Mouse (Mus musculus) limb, embryonic 15.5 days (tissue): Measurements from ENCODE around the gene Gnaz. TPM values are rescaled to one million over a fixed set of nuclear protein-coding genes. Genes with fewer than 3 reads are reported as not detected.

Source experiments
- ATAC-seq: fragments of 200-750 bp; cut with Nextera tagmentation; 2 replicates; pipeline ENCODE4 v1.8.0; 2017; ENCODE audit warnings: low read depth, moderate TSS enrichment; ENCODE audit not compliant: insufficient number of reproducible peaks, low FRiP score, low TSS enrichment
- H3K27ac ChIP-seq: fragments of 300-500 bp; sonication (generic); 2 replicates; pipeline ENCODE4 v1.5.1; 2015; ENCODE audit warnings: moderate library complexity, mild to moderate bottlenecking, inconsistent platforms
- H3K27me3 ChIP-seq: fragments of 300-500 bp; sonication (generic); 2 replicates; pipeline ENCODE4 v1.6.1; 2015; ENCODE audit warnings: inconsistent platforms
- H3K36me3 ChIP-seq: fragments of 300-500 bp; sonication (generic); 2 replicates; pipeline ENCODE4 v1.6.1; 2015; ENCODE audit warnings: inconsistent platforms
- H3K4me1 ChIP-seq: fragments of 300-500 bp; sonication (generic); 2 replicates; pipeline ENCODE4 v1.6.1; 2015; ENCODE audit warnings: inconsistent platforms
- H3K4me2 ChIP-seq: fragments of 300-500 bp; sonication (generic); 2 replicates; pipeline ENCODE4 v1.6.1; 2015; ENCODE audit warnings: mild to moderate bottlenecking, inconsistent platforms
- H3K4me3 ChIP-seq: fragments of 300-500 bp; sonication (generic); 2 replicates; pipeline ENCODE4 v1.5.1; 2015; ENCODE audit warnings: mild to moderate bottlenecking, inconsistent platforms
- H3K9ac ChIP-seq: fragments of 300-500 bp; sonication (generic); 2 replicates; pipeline ENCODE4 v1.6.1; 2015; ENCODE audit warnings: inconsistent platforms
- H3K9me3 ChIP-seq: fragments of 300-500 bp; sonication (generic); 2 replicates; pipeline ENCODE4 v1.6.1; 2016; ENCODE audit warnings: inconsistent platforms
- WGBS: fragments of 180-500 bp; shearing (Covaris S2); methylation state at CpG from one replicate; pipeline ENCODE4 v1.1.7; 2015; 5-methylcytosine and 5-hydroxymethylcytosine counted together
- polyA plus RNA-seq: library from polyadenylated mRNA; unstranded; fragments of >200 nt; fragmentation: Nextera tagmentation; extraction: Ambion mirVana; gene quantifications from 2 replicates; pipeline ENCODE4 v1.2.1, GENCODE M21; 2015

The Gnaz gene
- polyA plus RNA-seq = 3.3 and 3.6 TPM in 2 replicates

GRCm38 (mm10) chr10:74966850-74967451 lies at the start of gene Gnaz:
Gnaz (plus strand) TSS chr10:74967177.
- peaks cover 13% of the 10 kb centered on the region for H3K4me1 ChIP-seq
- H3K27ac ChIP-seq = no peak within 1 kb of the TSS
- H3K9me3 ChIP-seq = no peaks in the 10 kb centered on the region
- H3K4me3 ChIP-seq = peak within 1 kb of the TSS; percentile 70
- peak; percentile 95 for ATAC-seq
- peak within 1 kb of the TSS; percentile 97 for H3K4me2 ChIP-seq
- peaks cover 22% of the 10 kb centered on the region for H3K27me3 ChIP-seq
- whole genome bisulfite sequencing = under 1% methylated on average over 78 of the region's 83 CpGs
- H3K9ac ChIP-seq = peak within 1 kb of the TSS; percentile 43
- H3K36me3 ChIP-seq = no peaks in the 10 kb centered on the region

- Histone ChIP-seq H3K27ac (no peak overlapping the region), H3K36me3 (no peaks in the 10 kb centered on the region), H3K27me3 (no peaks in the 10 kb centered on the region), H3K9me3 (no peaks in the 10 kb centered on the region), H3K4me3 (no peak overlapping the region), H3K9ac (no peak overlapping the region), H3K4me2 (no peak overlapping the region), H3K4me1 (peaks cover 4% of the 10 kb centered on the region; the same call in 1 of the 2 replicates)
- WGBS = 35% methylated on average over 5 of the region's 5 CpGs
- no peak for ATAC-seq
These were observed 47.7 kb upstream of the Gnaz start for GRCm38 (mm10) chr10:74919277-74919676.

DNA sequence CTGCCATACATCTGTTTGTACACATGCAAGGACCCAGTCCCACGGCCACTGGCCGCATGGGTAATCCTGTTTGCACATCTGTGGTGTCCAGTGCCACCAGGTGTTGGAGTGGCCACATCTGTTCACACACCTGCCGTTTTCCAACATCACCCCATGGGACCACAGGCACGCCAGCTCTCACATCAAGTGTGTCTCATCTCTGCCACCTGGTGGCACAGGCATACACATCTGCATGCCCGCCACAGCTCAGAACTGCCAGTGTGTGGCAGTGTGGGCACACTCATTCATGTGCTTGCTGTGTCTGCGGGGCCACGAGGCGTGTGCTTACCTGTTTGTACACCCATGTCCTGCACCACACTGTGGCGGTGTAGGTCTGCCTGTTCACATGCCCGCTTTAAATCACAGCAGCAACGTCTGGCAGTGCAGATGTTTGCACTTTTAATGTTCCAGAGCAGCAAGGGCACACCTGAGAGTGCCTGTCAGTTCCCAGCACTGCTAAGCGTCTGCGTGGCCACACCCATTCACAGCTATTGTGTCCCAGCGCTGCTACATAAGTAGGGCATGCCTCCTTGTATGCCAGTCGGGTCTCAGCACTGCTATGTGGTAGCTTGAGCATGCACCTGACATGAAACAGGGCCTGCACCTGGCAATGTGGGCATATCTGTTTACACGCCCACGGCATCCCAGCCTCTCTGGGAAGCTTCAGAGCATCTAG lies 46.0 kb upstream of the Gnaz start:
- H3K27me3 ChIP-seq = no peaks in the 10 kb centered on the region
- no peak for ATAC-seq
- peaks cover 10% of the 10 kb centered on the region for H3K4me1 ChIP-seq
- H3K9ac ChIP-seq = no peak overlapping the region
- H3K36me3 ChIP-seq = no peaks in the 10 kb centered on the region
- WGBS = 39% methylated on average over 17 of the region's 17 CpGs
- H3K9me3 ChIP-seq = no peaks in the 10 kb centered on the region
- no peak overlapping the region for H3K27ac ChIP-seq
- H3K4me3 ChIP-seq = no peak overlapping the region
- no peak overlapping the region for H3K4me2 ChIP-seq

DNA sequence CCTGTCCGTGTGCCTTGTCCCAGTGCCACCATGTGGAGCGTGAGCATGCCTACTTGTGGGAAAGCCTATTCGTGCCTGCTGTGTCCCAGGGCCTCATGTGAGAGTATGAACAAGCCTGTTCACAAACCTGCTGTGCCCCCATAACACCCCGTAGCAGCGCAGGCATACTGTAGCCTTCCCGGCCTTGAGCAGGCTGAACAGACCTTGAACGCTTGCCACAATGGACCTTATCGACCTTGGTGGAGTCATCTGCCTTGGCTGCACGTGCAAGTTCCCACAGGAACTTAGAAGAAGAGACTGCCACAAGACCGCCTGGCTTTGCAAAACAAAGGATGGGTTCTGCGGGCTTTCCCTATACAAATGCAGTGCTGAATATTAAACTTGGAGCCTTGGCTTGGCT lies 45.4 kb upstream of the Gnaz start:
- Histone ChIP-seq H3K9ac (no peak overlapping the region), H3K36me3 (no peaks in the 10 kb centered on the region), H3K4me2 (no peak overlapping the region), H3K27ac (no peak overlapping the region), H3K4me1 (peaks cover 10% of the 10 kb centered on the region), H3K4me3 (no peak overlapping the region), H3K27me3 (no peaks in the 10 kb centered on the region), H3K9me3 (no peaks in the 10 kb centered on the region)
- 88% methylated on average over 11 of the region's 11 CpGs for WGBS
- ATAC-seq = no peak

DNA sequence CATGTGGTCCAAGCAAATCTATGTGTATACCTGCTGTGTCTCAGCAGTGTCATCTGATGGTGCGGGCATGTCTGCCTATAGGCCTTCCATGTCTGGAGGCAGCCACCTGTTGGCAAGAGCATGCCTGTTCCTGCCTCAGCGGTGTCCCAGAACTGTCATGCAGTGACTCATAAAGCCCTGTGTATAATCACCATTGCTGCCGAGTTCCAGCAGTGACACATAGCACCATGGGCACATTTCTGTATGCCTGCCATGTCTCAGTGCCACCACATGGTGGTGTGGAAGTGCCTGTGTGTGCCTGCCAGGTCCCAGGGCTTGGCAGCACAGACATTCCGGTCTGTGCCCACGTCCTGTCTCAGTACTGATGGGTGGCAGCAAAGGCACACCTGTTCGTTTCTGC lies 44.2 kb upstream of the Gnaz start:
- H3K4me1 ChIP-seq = peaks cover 10% of the 10 kb centered on the region
- WGBS = 52% methylated on average over 6 of the region's 6 CpGs
- H3K4me2 ChIP-seq = no peak overlapping the region
- no peaks in the 10 kb centered on the region for H3K27me3 ChIP-seq
- no peaks in the 10 kb centered on the region for H3K36me3 ChIP-seq
- no peak overlapping the region for H3K4me3 ChIP-seq
- H3K27ac ChIP-seq = no peak overlapping the region
- no peak for ATAC-seq
- H3K9me3 ChIP-seq = no peaks in the 10 kb centered on the region
- H3K9ac ChIP-seq = no peak overlapping the region

DNA sequence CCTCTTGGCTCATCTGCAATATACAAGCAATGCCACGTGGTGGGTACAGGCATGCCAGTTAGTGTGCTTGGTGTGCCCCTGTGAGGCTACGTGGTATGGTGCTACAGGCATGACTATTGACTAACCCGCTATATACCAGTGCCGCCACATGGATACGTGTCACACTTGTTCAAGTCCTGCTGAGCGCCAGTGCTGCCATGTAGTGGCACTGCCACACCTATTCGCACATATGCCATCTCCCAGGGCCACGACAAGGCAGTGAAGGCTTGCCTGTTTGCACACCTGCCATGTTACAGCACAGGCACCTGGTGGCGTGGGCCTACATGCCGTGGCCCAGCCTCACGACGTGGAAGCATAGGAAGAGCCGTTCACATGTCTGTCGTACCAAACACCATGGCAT lies 42.7 kb upstream of the Gnaz start:
- no peak for ATAC-seq
- Histone ChIP-seq H3K9ac (no peak overlapping the region), H3K27ac (no peak overlapping the region), H3K4me3 (no peak overlapping the region), H3K4me1 (peaks cover 10% of the 10 kb centered on the region), H3K27me3 (no peaks in the 10 kb centered on the region), H3K9me3 (no peaks in the 10 kb centered on the region), H3K36me3 (no peaks in the 10 kb centered on the region), H3K4me2 (no peak overlapping the region)
- WGBS = 90% methylated on average over 14 of the region's 14 CpGs

DNA sequence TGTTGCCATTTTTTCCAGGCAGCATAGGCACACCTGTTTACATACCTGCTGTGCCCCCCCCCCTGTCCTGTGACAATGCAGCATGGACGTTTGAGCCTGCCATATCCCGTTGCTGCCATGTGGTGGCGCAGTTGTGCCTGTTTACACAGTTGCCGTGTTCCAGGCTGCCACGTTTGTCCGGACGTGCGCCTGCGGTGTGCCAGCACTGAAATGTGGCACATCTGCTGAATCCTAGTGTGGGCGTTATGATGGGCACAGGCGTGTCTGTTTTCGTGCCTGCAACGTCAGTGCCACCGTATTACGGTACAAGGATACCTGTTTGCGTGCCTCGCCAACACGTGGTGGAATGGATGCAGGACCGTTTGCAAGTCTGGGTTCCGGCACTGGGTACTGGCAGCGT lies 41.7 kb upstream of the Gnaz start:
- Histone ChIP-seq H3K9ac (no peak overlapping the region), H3K9me3 (no peaks in the 10 kb centered on the region), H3K36me3 (no peaks in the 10 kb centered on the region), H3K4me1 (peaks cover 10% of the 10 kb centered on the region), H3K4me3 (peak overlapping the region; percentile 5; the same call in 1 of the 2 replicates), H3K27me3 (no peaks in the 10 kb centered on the region), H3K4me2 (peak overlapping the region; percentile 43), H3K27ac (no peak overlapping the region)
- WGBS = 13% methylated on average over 21 of the region's 21 CpGs
- no peak for ATAC-seq

- peaks cover 6% of the 10 kb centered on the region for H3K4me1 ChIP-seq
- WGBS = 85% methylated on average over 7 of the region's 7 CpGs
- no peak overlapping the region for H3K4me3 ChIP-seq
- H3K4me2 ChIP-seq = no peak overlapping the region
- H3K27ac ChIP-seq = no peak overlapping the region
- no peaks in the 10 kb centered on the region for H3K27me3 ChIP-seq
- H3K9me3 ChIP-seq = no peaks in the 10 kb centered on the region
- ATAC-seq = no peak
- H3K36me3 ChIP-seq = no peaks in the 10 kb centered on the region
- H3K9ac ChIP-seq = no peak overlapping the region
These were observed 38.7 kb upstream of the Gnaz start for GRCm38 (mm10) chr10:74928276-74928675.

DNA sequence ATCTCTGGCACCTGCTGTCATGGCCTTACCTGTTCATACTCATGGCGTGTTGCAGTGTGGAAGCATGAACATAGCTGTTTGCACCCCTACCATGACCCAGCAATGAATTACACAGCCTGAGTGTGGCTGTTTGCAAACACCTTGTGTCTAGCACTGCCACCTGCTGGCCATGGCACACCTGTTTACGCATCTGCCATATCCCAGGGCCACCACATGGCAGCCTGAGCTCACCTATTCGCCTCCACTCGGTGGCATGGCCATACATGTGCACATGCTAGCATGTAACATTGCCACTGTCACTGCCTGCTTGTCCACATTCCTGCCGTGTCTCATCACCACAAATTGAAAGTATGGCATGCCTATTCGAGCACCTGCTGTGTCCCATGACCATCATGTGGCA lies 37.4 kb upstream of the Gnaz start:
- H3K9ac ChIP-seq = no peak overlapping the region
- H3K9me3 ChIP-seq = no peaks in the 10 kb centered on the region
- no peaks in the 10 kb centered on the region for H3K27me3 ChIP-seq
- WGBS = 67% methylated on average over 6 of the region's 6 CpGs
- H3K4me3 ChIP-seq = no peak overlapping the region
- no peak overlapping the region for H3K27ac ChIP-seq
- no peaks in the 10 kb centered on the region for H3K36me3 ChIP-seq
- peaks cover 6% of the 10 kb centered on the region for H3K4me1 ChIP-seq
- H3K4me2 ChIP-seq = no peak overlapping the region
- ATAC-seq = no peak

DNA sequence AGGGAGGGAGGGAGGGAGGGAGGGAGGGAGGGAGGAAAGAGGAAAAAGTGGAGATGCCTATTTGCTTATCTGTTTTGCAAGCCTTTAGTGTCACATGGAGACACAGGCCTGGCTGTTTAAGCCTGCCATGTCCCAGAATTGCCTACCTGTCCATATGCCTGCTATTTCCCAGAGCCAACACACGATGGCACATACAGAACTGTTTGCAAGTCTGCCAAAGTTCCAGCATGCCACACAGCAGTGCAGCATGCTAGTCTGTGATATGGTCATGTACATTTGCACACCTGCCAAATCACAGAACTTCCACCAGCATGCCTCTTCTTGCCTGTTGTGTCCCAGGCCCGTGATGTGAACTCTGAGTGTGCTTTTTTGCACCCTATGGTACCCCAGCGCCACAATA lies 36.4 kb upstream of the Gnaz start:
- Histone ChIP-seq H3K4me2 (no peak overlapping the region), H3K27me3 (no peaks in the 10 kb centered on the region), H3K36me3 (no peaks in the 10 kb centered on the region), H3K4me1 (peaks cover 1% of the 10 kb centered on the region), H3K27ac (no peak overlapping the region), H3K4me3 (no peak overlapping the region), H3K9me3 (no peaks in the 10 kb centered on the region), H3K9ac (no peak overlapping the region)
- WGBS = 72% methylated on average over 3 of the region's 3 CpGs
- no peak for ATAC-seq

- Histone ChIP-seq H3K9ac (no peak overlapping the region), H3K4me1 (no peaks in the 10 kb centered on the region), H3K4me3 (no peak overlapping the region), H3K9me3 (no peaks in the 10 kb centered on the region), H3K36me3 (no peaks in the 10 kb centered on the region), H3K27me3 (no peaks in the 10 kb centered on the region), H3K27ac (no peak overlapping the region), H3K4me2 (no peak overlapping the region)
- ATAC-seq = no peak
- WGBS = 68% methylated on average over 6 of the region's 6 CpGs
These were observed 35.3 kb upstream of the Gnaz start for GRCm38 (mm10) chr10:74931631-74932030.

- 78% methylated on average over 6 of the region's 6 CpGs for WGBS
- no peak for ATAC-seq
- H3K4me2 ChIP-seq = no peak overlapping the region
- H3K4me3 ChIP-seq = no peak overlapping the region
- no peaks in the 10 kb centered on the region for H3K9me3 ChIP-seq
- H3K9ac ChIP-seq = no peak overlapping the region
- no peaks in the 10 kb centered on the region for H3K27me3 ChIP-seq
- no peaks in the 10 kb centered on the region for H3K36me3 ChIP-seq
- no peak overlapping the region for H3K27ac ChIP-seq
- no peaks in the 10 kb centered on the region for H3K4me1 ChIP-seq
These were observed 34.5 kb upstream of the Gnaz start for GRCm38 (mm10) chr10:74932487-74932886.
